Mouse (Mus musculus) intestine, embryonic 15.5 days (tissue): ENCODE data around the gene Gapdh. TPM values are rescaled to one million over a fixed set of nuclear protein-coding genes. Genes with fewer than 3 reads are reported as not detected.

Source experiments
- ATAC-seq: fragments of 200-750 bp; cut with Nextera tagmentation; 2 replicates; pipeline ENCODE4 v1.8.0; 2017; ENCODE audit warnings: moderate TSS enrichment, moderate library complexity
- H3K27ac ChIP-seq: fragments of 300-500 bp; sonication (generic); 2 replicates; pipeline ENCODE4 v1.5.1; 2015; ENCODE audit warnings: mild to moderate bottlenecking, inconsistent platforms
- H3K27me3 ChIP-seq: fragments of 300-500 bp; sonication (generic); replicated peaks from 2 replicates; pipeline ENCODE4 v1.6.1; 2015; ENCODE audit warnings: inconsistent platforms
- H3K36me3 ChIP-seq: fragments of 300-500 bp; sonication (generic); 2 replicates; pipeline ENCODE4 v1.6.1; 2015; ENCODE audit warnings: inconsistent platforms
- H3K4me1 ChIP-seq: fragments of 300-500 bp; sonication (generic); replicated peaks from 2 replicates; pipeline ENCODE4 v1.6.1; 2015; ENCODE audit warnings: inconsistent platforms
- H3K4me2 ChIP-seq: fragments of 300-500 bp; sonication (generic); replicated peaks from 2 replicates; pipeline ENCODE4 v1.6.1; 2015; ENCODE audit warnings: mild to moderate bottlenecking, inconsistent platforms
- H3K4me3 ChIP-seq: fragments of 300-500 bp; sonication (generic); replicated peaks from 2 replicates; pipeline ENCODE4 v1.5.1; 2015; ENCODE audit warnings: inconsistent platforms
- H3K9ac ChIP-seq: fragments of 300-500 bp; sonication (generic); 2 replicates; pipeline ENCODE4 v1.6.1; 2015; ENCODE audit warnings: inconsistent platforms
- H3K9me3 ChIP-seq: fragments of 300-500 bp; sonication (generic); 2 replicates; pipeline ENCODE4 v1.6.1; 2016; ENCODE audit warnings: inconsistent platforms
- WGBS: fragments of 180-500 bp; shearing (Covaris S2); methylation state at CpG from one replicate; pipeline ENCODE4 v1.1.7; 2015; 5-methylcytosine and 5-hydroxymethylcytosine counted together
- polyA plus RNA-seq: library from polyadenylated mRNA; unstranded; fragments of >200 nt; fragmentation: Nextera tagmentation; extraction: Ambion mirVana; gene quantifications from 2 replicates; pipeline ENCODE4 v1.2.1, GENCODE M21; 2015

Gapdh gene
- polyA plus RNA-seq = 2,230 and 2,316 TPM in 2 replicates

GRCm38 (mm10) chr6:125166051-125166751 is at the start of gene Gapdh:
Gapdh (minus strand) TSS chr6:125166467.
- Histone ChIP-seq H3K27me3 (no peaks in the 10 kb centered on the region), H3K4me2 (peak within 1 kb of the TSS; percentile 63), H3K9ac (peak within 1 kb of the TSS; percentile 95), H3K27ac (peak within 1 kb of the TSS; percentile 98), H3K4me3 (peak within 1 kb of the TSS; percentile 85), H3K4me1 (peaks cover 36% of the 10 kb centered on the region), H3K9me3 (no peaks in the 10 kb centered on the region), H3K36me3 (peaks cover 34% of the 10 kb centered on the region)
- WGBS = under 1% methylated on average over 18 of the region's 18 CpGs
- peak; percentile 83 for ATAC-seq

GRCm38 (mm10) chr6:125215148-125215954 is 49.1 kb upstream of the Gapdh start, which contains the start of gene Vamp1:
Vamp1 (plus strand) TSS chr6:125215551.
- peak; percentile 99 for ATAC-seq
- Histone ChIP-seq H3K4me1 (0 out of 2 replicates have a peak, but pooled peaks cover 3% of the 10 kb centered on the region), H3K4me3 (peak within 1 kb of the TSS; percentile 73), H3K27me3 (0 out of 2 replicates have a peak, but pooled peaks cover 3% of the 10 kb centered on the region), H3K9ac (peak within 1 kb of the TSS; percentile 79), H3K4me2 (peak within 1 kb of the TSS; percentile 92), H3K27ac (peak within 1 kb of the TSS; percentile 71), H3K9me3 (no peaks in the 10 kb centered on the region), H3K36me3 (no peaks in the 10 kb centered on the region)
- under 1% methylated on average over 48 of the region's 48 CpGs for WGBS

- H3K27ac ChIP-seq = no peak overlapping the region
- WGBS = 78% methylated on average over 6 of the region's 6 CpGs
- ATAC-seq = no peak
Observed at GRCm38 (mm10) chr6:125213715-125214114, 47.4 kb upstream of the Gapdh start.

GRCm38 (mm10) chr6:125213129-125213528 is 46.9 kb upstream of the Gapdh start:
- Histone ChIP-seq H3K36me3 (no peaks in the 10 kb centered on the region), H3K4me2 (no peak overlapping the region), H3K9me3 (no peaks in the 10 kb centered on the region), H3K4me1 (0 out of 2 replicates have a peak, but pooled peaks cover 3% of the 10 kb centered on the region), H3K9ac (no peak overlapping the region), H3K4me3 (no peak overlapping the region), H3K27ac (no peak overlapping the region), H3K27me3 (0 out of 2 replicates have a peak, but pooled peaks cover 3% of the 10 kb centered on the region)
- WGBS = 70% methylated on average over 6 of the region's 6 CpGs
- no peak for ATAC-seq

More at GRCm38 (mm10) chr6:125213715-125214114, 47.4 kb upstream of the Gapdh start:
- 0 out of 2 replicates have a peak, but pooled peaks cover 3% of the 10 kb centered on the region for H3K4me1 ChIP-seq
- no peaks in the 10 kb centered on the region for H3K36me3 ChIP-seq
- H3K9me3 ChIP-seq = no peaks in the 10 kb centered on the region
- no peak overlapping the region for H3K4me3 ChIP-seq
- 0 out of 2 replicates have a peak, but pooled peaks cover 3% of the 10 kb centered on the region for H3K27me3 ChIP-seq
- H3K4me2 ChIP-seq = no peak overlapping the region
- no peak overlapping the region for H3K9ac ChIP-seq

- no peak for ATAC-seq
- WGBS = 35% methylated on average over 2 of the region's 2 CpGs
Observed at GRCm38 (mm10) chr6:125212621-125213020, 46.4 kb upstream of the Gapdh start.

GRCm38 (mm10) chr6:125210436-125210835 is 44.2 kb upstream of the Gapdh start:
- Histone ChIP-seq H3K9ac (no peak overlapping the region), H3K4me1 (no peaks in the 10 kb centered on the region), H3K27ac (no peak overlapping the region), H3K4me3 (no peak overlapping the region), H3K9me3 (no peaks in the 10 kb centered on the region), H3K4me2 (no peak overlapping the region), H3K36me3 (no peaks in the 10 kb centered on the region), H3K27me3 (0 out of 2 replicates have a peak, but pooled peaks cover 3% of the 10 kb centered on the region)
- no peak for ATAC-seq
- 81% methylated on average over 1 of the region's 1 CpGs for WGBS

More at GRCm38 (mm10) chr6:125212621-125213020, 46.4 kb upstream of the Gapdh start:
- Histone ChIP-seq H3K36me3 (no peaks in the 10 kb centered on the region), H3K9ac (no peak overlapping the region), H3K27ac (no peak overlapping the region), H3K4me1 (0 out of 2 replicates have a peak, but pooled peaks cover 3% of the 10 kb centered on the region), H3K9me3 (no peaks in the 10 kb centered on the region), H3K27me3 (0 out of 2 replicates have a peak, but pooled peaks cover 3% of the 10 kb centered on the region), H3K4me3 (no peak overlapping the region), H3K4me2 (no peak overlapping the region)

- no peak overlapping the region for H3K27ac ChIP-seq
Observed at GRCm38 (mm10) chr6:125197166-125197565, 30.9 kb upstream of the Gapdh start.

GRCm38 (mm10) chr6:125196301-125196700 is 30.0 kb upstream of the Gapdh start:
- no peak for ATAC-seq
- H3K4me3 ChIP-seq = no peak overlapping the region
- H3K4me1 ChIP-seq = no peaks in the 10 kb centered on the region; the same call in 1 of the 2 replicates
- H3K4me2 ChIP-seq = no peak overlapping the region
- no peaks in the 10 kb centered on the region for H3K27me3 ChIP-seq
- WGBS = 80% methylated on average over 3 of the region's 3 CpGs
- no peak overlapping the region for H3K27ac ChIP-seq
- no peaks in the 10 kb centered on the region for H3K9me3 ChIP-seq
- H3K9ac ChIP-seq = no peak overlapping the region
- H3K36me3 ChIP-seq = no peaks in the 10 kb centered on the region

More at GRCm38 (mm10) chr6:125197166-125197565, 30.9 kb upstream of the Gapdh start:
- H3K36me3 ChIP-seq = no peaks in the 10 kb centered on the region
- H3K4me1 ChIP-seq = no peaks in the 10 kb centered on the region; the same call in 1 of the 2 replicates
- WGBS = 83% methylated on average over 5 of the region's 5 CpGs
- no peak overlapping the region for H3K9ac ChIP-seq
- H3K9me3 ChIP-seq = no peaks in the 10 kb centered on the region
- no peak overlapping the region for H3K4me2 ChIP-seq
- ATAC-seq = no peak
- H3K4me3 ChIP-seq = no peak overlapping the region
- H3K27me3 ChIP-seq = no peaks in the 10 kb centered on the region

- no peaks in the 10 kb centered on the region; the same call in 1 of the 2 replicates for H3K4me1 ChIP-seq
- no peak overlapping the region for H3K27ac ChIP-seq
- no peak overlapping the region for H3K4me2 ChIP-seq
- H3K9ac ChIP-seq = no peak overlapping the region
- H3K9me3 ChIP-seq = no peaks in the 10 kb centered on the region
- WGBS = 26% methylated on average over 1 of the region's 1 CpGs
- no peak overlapping the region for H3K4me3 ChIP-seq
- H3K36me3 ChIP-seq = no peaks in the 10 kb centered on the region
- H3K27me3 ChIP-seq = no peaks in the 10 kb centered on the region
- ATAC-seq = no peak
Observed at GRCm38 (mm10) chr6:125195541-125196075, 29.3 kb upstream of the Gapdh start.

- H3K4me3 ChIP-seq = no peak overlapping the region
- peaks cover 10% of the 10 kb centered on the region; the same call in 1 of the 2 replicates for H3K36me3 ChIP-seq
- H3K4me2 ChIP-seq = no peak overlapping the region
- no peaks in the 10 kb centered on the region for H3K9me3 ChIP-seq
- 59% methylated on average over 7 of the region's 7 CpGs for WGBS
- no peaks in the 10 kb centered on the region for H3K27me3 ChIP-seq
- H3K9ac ChIP-seq = no peak overlapping the region
- no peak for ATAC-seq
- no peaks in the 10 kb centered on the region; the same call in 1 of the 2 replicates for H3K4me1 ChIP-seq
- H3K27ac ChIP-seq = no peak overlapping the region
Observed at GRCm38 (mm10) chr6:125193390-125193789, 27.1 kb upstream of the Gapdh start.

- WGBS = 36% methylated on average over 5 of the region's 5 CpGs
- no peak for ATAC-seq
- no peaks in the 10 kb centered on the region; the same call in 1 of the 2 replicates for H3K4me1 ChIP-seq
- H3K9me3 ChIP-seq = no peaks in the 10 kb centered on the region
- H3K4me3 ChIP-seq = peak overlapping the region; percentile 70
- peak overlapping the region; percentile 71 for H3K4me2 ChIP-seq
- H3K27ac ChIP-seq = peak overlapping the region; percentile 100; the same call in 1 of the 2 replicates
- no peaks in the 10 kb centered on the region for H3K27me3 ChIP-seq
- peaks cover 14% of the 10 kb centered on the region; the same call in 1 of the 2 replicates for H3K36me3 ChIP-seq
- H3K9ac ChIP-seq = peak overlapping the region; percentile 72
Observed at GRCm38 (mm10) chr6:125192841-125193240, 26.6 kb upstream of the Gapdh start.
